In the genomic region with DNA sequence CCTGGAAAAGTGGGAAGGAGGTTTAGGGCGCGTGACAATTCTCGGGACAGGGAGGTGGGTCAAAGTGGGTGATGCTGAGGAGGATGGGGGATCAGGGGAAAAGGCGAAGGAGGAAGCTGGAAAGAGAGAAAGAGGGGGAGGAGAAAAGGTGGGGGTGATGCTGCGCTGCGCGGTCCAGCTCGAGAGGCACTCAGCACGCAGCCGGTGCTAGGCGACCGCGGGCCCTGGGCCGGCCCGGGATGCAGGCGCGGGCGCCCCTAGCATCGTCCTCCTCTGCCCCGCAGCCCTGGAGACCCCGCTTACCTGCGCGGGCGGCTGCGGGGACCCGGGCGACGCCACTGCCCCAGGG, we compare ENCODE assay signal across 10 mouse cellular contexts. TPM values are rescaled to one million over a fixed set of nuclear protein-coding genes. Genes with fewer than 3 reads are reported as not detected.
DNase-seq lines count a peak whose midpoint lies in the region; ATAC-seq and TF ChIP-seq lines count a peak whose summit lies in the region.
"Had no signal": no experiment of that assay in that cellular context is flagged by ENCODE, and none has a peak within 500 bp of the region (broad histone marks: within the 10 kb centered on the region; RNA-seq: fewer than 3 reads in every experiment).

No protein-coding gene starts in this region.

- peak overlapping the region; percentile 93 for H3K4me2 ChIP-seq in forebrain, embryonic 11.5 days (ENCODE audit: low read depth, low read length, severe bottlenecking)
- H3K4me2 ChIP-seq in liver, embryonic 13.5 days: peak overlapping the region; percentile 57

- WGBS in heart, embryonic 10.5 days: 2% methylated on average over 20 of the region's 28 CpGs
- under 1% methylated on average over 22 of the region's 28 CpGs for WGBS in forebrain, embryonic 11.5 days
- 2% methylated on average over 26 of the region's 28 CpGs for WGBS in liver, embryonic 13.5 days (ENCODE audit: insufficient replicate concordance)

- H3K9me3 ChIP-seq in heart, embryonic 10.5 days: no peaks in the 10 kb centered on the region
- no peaks in the 10 kb centered on the region for H3K9me3 ChIP-seq in forebrain, embryonic 11.5 days (ENCODE audit: control insufficient read depth, low read length)
- no peaks in the 10 kb centered on the region for H3K9me3 ChIP-seq in liver, embryonic 13.5 days (replicated peaks)

- H3K79me2 ChIP-seq in C2C12 (ENCODE audit: control insufficient read depth, insufficient read depth): no peaks in the 10 kb centered on the region

- H3K36me3 ChIP-seq in heart, embryonic 10.5 days: no peaks in the 10 kb centered on the region
- no peaks in the 10 kb centered on the region for H3K36me3 ChIP-seq in C2C12 (ENCODE audit: control insufficient read depth, insufficient read depth)
- H3K36me3 ChIP-seq in forebrain, embryonic 11.5 days (ENCODE audit: control insufficient read depth, insufficient read depth, low read length): 0 out of 2 replicates have a peak, but pooled peaks cover 2% of the 10 kb centered on the region
- H3K36me3 ChIP-seq in liver, embryonic 13.5 days: no peaks in the 10 kb centered on the region

- peaks cover 79% of the 10 kb centered on the region for H3K27me3 ChIP-seq in heart, embryonic 10.5 days (ENCODE audit: insufficient read depth, poor library complexity, severe bottlenecking)
- H3K27me3 ChIP-seq in C2C12 (ENCODE audit: control insufficient read depth, insufficient read depth, insufficient read length): peaks cover 4% of the 10 kb centered on the region
- H3K27me3 ChIP-seq in forebrain, embryonic 11.5 days (ENCODE audit: control insufficient read depth, insufficient read depth, low read length): no peaks in the 10 kb centered on the region
- H3K27me3 ChIP-seq in liver, embryonic 13.5 days: peaks cover 64% of the 10 kb centered on the region

- peak overlapping the region; percentile 85 for H3K27ac ChIP-seq in heart, embryonic 10.5 days
- peak overlapping the region; percentile 83; the same call in 1 of the 2 replicates for H3K27ac ChIP-seq in forebrain, embryonic 11.5 days (ENCODE audit: low read depth, low read length)
- H3K27ac ChIP-seq in liver, embryonic 13.5 days: no peak overlapping the region

- H3K4me3 ChIP-seq in heart, embryonic 10.5 days: peak overlapping the region; percentile 70
- no peak overlapping the region for H3K4me3 ChIP-seq in C2C12 (ENCODE audit: insufficient read depth, poor library complexity, severe bottlenecking)
- peak overlapping the region; percentile 68 for H3K4me3 ChIP-seq in forebrain, embryonic 11.5 days (ENCODE audit: low read depth, low read length)
- peak overlapping the region; percentile 46 for H3K4me3 ChIP-seq in liver, embryonic 13.5 days (replicated peaks)

- peaks cover 26% of the 10 kb centered on the region for H3K4me1 ChIP-seq in heart, embryonic 10.5 days
- H3K4me1 ChIP-seq in forebrain, embryonic 11.5 days (replicated peaks; ENCODE audit: control insufficient read depth, insufficient read depth, low read length): peaks cover 7% of the 10 kb centered on the region
- H3K4me1 ChIP-seq in liver, embryonic 13.5 days (replicated peaks): no peaks in the 10 kb centered on the region

- no peaks in the 10 kb centered on the region for H3K79me3 ChIP-seq in C2C12 (ENCODE audit: low read depth)

- no peak for DNase-seq in heart, embryonic 10.5 days (ENCODE audit: low spot score)
- no peak for DNase-seq in heart, adult 18-20 months
- DNase-seq in forebrain, embryonic 11.5 days (ENCODE audit: low spot score): no peak
- DNase-seq in liver, embryonic 13.5 days: no peak
- DNase-seq in frontal cortex, postnatal 36 days (ENCODE audit: low spot score in 2 of 2): no peak
- no peak for DNase-seq in urinary bladder, postnatal 14 days (ENCODE audit: low spot score)
- no peak for DNase-seq in frontal cortex, postnatal 10 days (ENCODE audit: low spot score in 2 of 2)

- H3ac ChIP-seq in C2C12 (ENCODE audit: control insufficient read depth, insufficient read length, low read depth): peak overlapping the region; percentile 46

- TF ChIP-seq CTCF in C2C12 (IDR thresholded peaks at IDR 0.05; ENCODE audit: control insufficient read depth, insufficient read depth, insufficient read length): no peak

- peak; percentile 82 for ATAC-seq in forebrain, embryonic 11.5 days (replicated peaks; ENCODE audit: low FRiP score)
- 0 out of 2 replicates have a peak, but pooled peaks have one; percentile 7 for ATAC-seq in liver, embryonic 13.5 days (ENCODE audit: low read depth)

- peak overlapping the region; percentile 81 for H3K9ac ChIP-seq in forebrain, embryonic 11.5 days (ENCODE audit: low read length)
- no peak overlapping the region for H3K9ac ChIP-seq in liver, embryonic 13.5 days

TF ChIP-seq in C2C12, 6 proteins besides CTCF, POLR2A, EP300 and RAD21:
- no peak for TF ChIP-seq MYOD1 (IDR thresholded peaks at IDR 0.05; ENCODE audit: control insufficient read depth, insufficient read length, low read depth)

RNA-seq across cellular contexts. Expression of a gene that starts 0.3 kb away (rescaled TPM):
- polyA plus RNA-seq in heart, embryonic 10.5 days (2016; fragmentation: Nextera tagmentation; extraction: Ambion mirVana): 4.3 and 6.8 TPM in 2 replicates
- total RNA-seq in heart, adult 18-20 months (2021): under 1 TPM; 0.42 to 0.87 TPM
- 10.8 TPM for polyA plus RNA-seq in C2C12 (2012; fragmentation: generic; extraction: Trizol)
- polyA plus RNA-seq in forebrain, embryonic 11.5 days (2014; fragmentation: Nextera tagmentation; extraction: Ambion mirVana): 50.7 and 54.1 TPM in 2 replicates
- 0.30 and 0.46 TPM in 2 replicates for polyA plus RNA-seq in liver, embryonic 13.5 days (2015; fragmentation: Nextera tagmentation; extraction: Ambion mirVana)
- total RNA-seq: CH12.LX had no signal

RNA-seq across cellular contexts. Expression of a gene that starts 38.6 kb away (rescaled TPM):
- 0.18 and 0.28 TPM in 2 replicates for polyA plus RNA-seq in heart, embryonic 10.5 days (2016; fragmentation: Nextera tagmentation; extraction: Ambion mirVana)
- not detected for total RNA-seq in heart, adult 18-20 months (2021)
- polyA plus RNA-seq in C2C12 (2012; fragmentation: generic; extraction: Trizol): 0.04 TPM
- 0.29 TPM in 1 of 2 replicates, not detected in the other for polyA plus RNA-seq in forebrain, embryonic 11.5 days (2014; fragmentation: Nextera tagmentation; extraction: Ambion mirVana)
- 0.08 and 0.38 TPM in 2 replicates for polyA plus RNA-seq in liver, embryonic 13.5 days (2015; fragmentation: Nextera tagmentation; extraction: Ambion mirVana)
- total RNA-seq: CH12.LX; common myeloid progenitor, adult 5-6 weeks had no signal

RNA-seq across cellular contexts. Expression of a gene that starts 51.5 kb away (rescaled TPM):
- 15.4 and 21.4 TPM in 2 replicates for polyA plus RNA-seq in heart, embryonic 10.5 days (2016; fragmentation: Nextera tagmentation; extraction: Ambion mirVana)
- 10 to 100 TPM; 10.5 to 12.4 TPM for total RNA-seq in heart, adult 18-20 months (2021)
- 16.1 TPM for polyA plus RNA-seq in C2C12 (2012; fragmentation: generic; extraction: Trizol)
- 32.9 and 35.4 TPM in 2 replicates for polyA plus RNA-seq in forebrain, embryonic 11.5 days (2014; fragmentation: Nextera tagmentation; extraction: Ambion mirVana)
- 12.1 and 13.4 TPM in 2 replicates for polyA plus RNA-seq in liver, embryonic 13.5 days (2015; fragmentation: Nextera tagmentation; extraction: Ambion mirVana)

RNA-seq across cellular contexts. Expression of a gene that starts 51.5 kb away (rescaled TPM):
- 26.7 and 40.5 TPM in 2 replicates for polyA plus RNA-seq in heart, embryonic 10.5 days (2016; fragmentation: Nextera tagmentation; extraction: Ambion mirVana)
- 10 to 100 TPM in 1 of 2 experiments, 1 to 10 TPM in 1; 6.8 to 10.0 TPM for total RNA-seq in heart, adult 18-20 months (2021)
- polyA plus RNA-seq in C2C12 (2012; fragmentation: generic; extraction: Trizol): 26.2 TPM
- 46.1 and 52.2 TPM in 2 replicates for polyA plus RNA-seq in forebrain, embryonic 11.5 days (2014; fragmentation: Nextera tagmentation; extraction: Ambion mirVana)
- polyA plus RNA-seq in liver, embryonic 13.5 days (2015; fragmentation: Nextera tagmentation; extraction: Ambion mirVana): 15.8 and 20.2 TPM in 2 replicates

RNA-seq across cellular contexts. Expression of a gene that starts 54.8 kb away (rescaled TPM):
- polyA plus RNA-seq in heart, embryonic 10.5 days (2016; fragmentation: Nextera tagmentation; extraction: Ambion mirVana): 0.11 TPM in 1 of 2 replicates, not detected in the other
- total RNA-seq in heart, adult 18-20 months (2021): not detected
- polyA plus RNA-seq in C2C12 (2012; fragmentation: generic; extraction: Trizol): not detected
- polyA plus RNA-seq in forebrain, embryonic 11.5 days (2014; fragmentation: Nextera tagmentation; extraction: Ambion mirVana): not detected in 2 replicates
- not detected in 2 replicates for polyA plus RNA-seq in liver, embryonic 13.5 days (2015; fragmentation: Nextera tagmentation; extraction: Ambion mirVana)
- total RNA-seq: CH12.LX; common myeloid progenitor, adult 5-6 weeks had no signal
